Mouse (Mus musculus) stomach, postnatal 0 days (tissue): ENCODE measurements around the gene Cpped1. TPM values are rescaled to one million over a fixed set of nuclear protein-coding genes. Genes with fewer than 3 reads are reported as not detected.

Source experiments
- ATAC-seq: fragments of 200-750 bp; cut with Nextera tagmentation; 2 replicates; pipeline ENCODE4 v1.8.0; 2017; ENCODE audit not compliant: low FRiP score, low TSS enrichment
- DNase-seq: peaks from one replicate; pipeline ENCODE4 v3.0.0-alpha.2; 2016; ENCODE audit warnings: low spot score
- H3K27ac ChIP-seq: fragments of 300-500 bp; sonication (generic); replicated peaks from 2 replicates; pipeline ENCODE4 v1.5.1; 2014; ENCODE audit warnings: mild to moderate bottlenecking, control low read depth
- H3K27me3 ChIP-seq: fragments of 300-500 bp; sonication (generic); 2 replicates; pipeline ENCODE4 v1.6.1; 2014; ENCODE audit warnings: low read length; ENCODE audit not compliant: control insufficient read depth, insufficient read depth
- H3K36me3 ChIP-seq: fragments of 300-500 bp; sonication (generic); 2 replicates; pipeline ENCODE4 v1.6.1; 2014; ENCODE audit warnings: low read length, mixed read lengths; ENCODE audit not compliant: control insufficient read depth, insufficient read depth
- H3K4me1 ChIP-seq: fragments of 300-500 bp; sonication (generic); replicated peaks from 2 replicates; pipeline ENCODE4 v1.6.1; 2014; ENCODE audit warnings: antibody characterized with exemption; ENCODE audit not compliant: control insufficient read depth, insufficient read depth
- H3K4me2 ChIP-seq: fragments of 300-500 bp; sonication (generic); replicated peaks from 2 replicates; pipeline ENCODE4 v1.6.1; 2014; ENCODE audit warnings: low read depth, mild to moderate bottlenecking, control low read depth, moderate library complexity
- H3K4me3 ChIP-seq: fragments of 300-500 bp; sonication (generic); 2 replicates; pipeline ENCODE4 v1.5.1; 2014; ENCODE audit warnings: low read depth, low read length, control low read depth
- H3K9ac ChIP-seq: fragments of 300-500 bp; sonication (generic); 2 replicates; pipeline ENCODE4 v1.6.1; 2014; ENCODE audit warnings: mild to moderate bottlenecking, low read length, control low read depth, mixed read lengths
- H3K9me3 ChIP-seq: fragments of 300-500 bp; sonication (generic); 2 replicates; pipeline ENCODE4 v1.6.1; 2016; ENCODE audit warnings: low read length; ENCODE audit not compliant: control insufficient read depth
- CTCF ChIP-seq: IDR thresholded peaks from 2 replicates; pipeline ENCODE4 v1.5.1; 2016; ENCODE audit warnings: antibody characterized with exemption, low read depth, mild to moderate bottlenecking, moderate library complexity
- EP300 ChIP-seq: optimal IDR thresholded peaks from 2 replicates; pipeline ENCODE3; 2016; ENCODE audit warnings: antibody characterized with exemption
- WGBS: fragments of 180-500 bp; shearing (Covaris S2); extraction: QIAGEN DNeasy Blood & Tissue Kit; methylation state at CpG from one replicate; pipeline ENCODE4 v1.1.7; 2014; 5-methylcytosine and 5-hydroxymethylcytosine counted together
- polyA plus RNA-seq: library from polyadenylated mRNA; unstranded; fragments of >200 nt; fragmentation: Nextera tagmentation; extraction: Ambion mirVana; gene quantifications from 2 replicates; pipeline ENCODE4 v1.2.1, GENCODE M21; 2015

The Cpped1 gene
- polyA plus RNA-seq, 1 experiment from 2014 or later: 16.0 TPM

DNA sequence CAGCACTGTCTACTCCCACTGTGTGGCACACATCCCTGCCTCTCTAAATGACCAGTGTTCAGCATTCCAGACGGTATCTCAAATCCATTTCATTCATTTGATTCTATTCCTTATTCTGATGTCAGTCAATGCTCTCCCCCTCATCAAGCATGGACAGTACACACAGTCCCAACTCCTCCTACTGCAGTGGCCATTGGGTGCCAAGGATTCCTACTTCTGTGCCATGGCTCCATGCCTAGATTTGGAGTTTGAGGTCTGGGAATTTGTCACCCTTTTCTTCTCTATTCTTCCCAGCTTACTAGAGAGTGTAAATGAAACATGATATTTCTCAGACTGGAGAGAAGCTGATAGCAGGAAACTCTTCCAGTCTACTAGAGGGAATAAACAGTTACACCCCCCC is 2.3 kb downstream of the Cpped1 start:
- 88% methylated on average over 1 of the region's 1 CpGs for WGBS
- TF ChIP-seq EP300 (no peak), CTCF (no peak)
- Histone ChIP-seq H3K4me3 (no peak overlapping the region), H3K9ac (no peak overlapping the region), H3K27me3 (no peaks in the 10 kb centered on the region), H3K4me2 (no peak overlapping the region), H3K9me3 (no peaks in the 10 kb centered on the region), H3K27ac (no peak overlapping the region), H3K36me3 (no peaks in the 10 kb centered on the region; the same call in 1 of the 2 replicates), H3K4me1 (no peaks in the 10 kb centered on the region)
- ATAC-seq: no peak
- no peak for DNase-seq

DNA sequence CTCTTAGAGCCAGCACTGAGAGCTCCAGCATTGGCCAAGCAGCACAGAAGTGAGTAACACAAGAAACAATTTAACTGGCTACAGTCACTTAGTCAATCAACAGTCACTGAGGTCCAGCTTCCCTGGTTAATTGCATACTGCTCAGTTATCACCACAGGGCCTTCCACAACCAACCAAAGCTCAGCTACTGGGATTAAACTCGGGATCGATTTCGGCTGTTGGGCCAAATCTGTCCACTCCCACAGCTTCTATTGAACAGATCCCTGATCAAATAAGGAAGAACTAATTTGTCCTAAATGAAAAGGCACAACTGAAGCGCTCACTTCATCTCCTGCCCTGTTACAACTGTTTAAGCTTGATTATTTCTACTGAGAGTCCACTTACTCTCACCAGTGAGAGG is 4.0 kb downstream of the Cpped1 start:
- WGBS: 82% methylated on average over 4 of the region's 4 CpGs
- H3K9me3 ChIP-seq: no peaks in the 10 kb centered on the region
- no peak overlapping the region for H3K9ac ChIP-seq
- no peak for DNase-seq
- H3K4me1 ChIP-seq: no peaks in the 10 kb centered on the region
- no peaks in the 10 kb centered on the region; the same call in 1 of the 2 replicates for H3K36me3 ChIP-seq
- no peak overlapping the region for H3K27ac ChIP-seq
- TF ChIP-seq EP300 (no peak), CTCF (no peak)
- H3K4me2 ChIP-seq: no peak overlapping the region
- H3K27me3 ChIP-seq: no peaks in the 10 kb centered on the region
- H3K4me3 ChIP-seq: no peak overlapping the region
- no peak for ATAC-seq

DNA sequence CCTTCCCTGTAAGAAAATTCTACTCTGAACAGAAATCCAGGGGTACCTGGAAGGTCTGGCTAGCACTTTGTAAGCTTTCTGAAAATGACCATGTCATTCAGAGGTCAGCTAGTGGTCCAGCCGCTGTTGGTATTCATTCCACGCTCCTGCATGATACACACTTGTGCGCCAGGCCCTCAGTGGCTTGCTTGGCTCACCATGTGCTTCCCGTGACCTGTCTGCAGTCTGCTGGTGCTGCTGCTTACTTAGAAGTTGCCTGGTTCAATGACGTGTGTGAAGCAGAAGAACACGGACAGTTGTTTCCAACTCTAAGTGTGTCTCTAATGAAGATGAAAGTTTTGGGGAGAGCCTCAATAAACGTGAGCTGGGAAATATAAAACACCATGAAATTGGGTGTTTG is 7.2 kb downstream of the Cpped1 start:
- Histone ChIP-seq H3K36me3 (no peaks in the 10 kb centered on the region; the same call in 1 of the 2 replicates), H3K27me3 (no peaks in the 10 kb centered on the region), H3K4me3 (no peak overlapping the region), H3K9me3 (no peaks in the 10 kb centered on the region), H3K4me2 (no peak overlapping the region), H3K9ac (no peak overlapping the region), H3K27ac (no peak overlapping the region), H3K4me1 (no peaks in the 10 kb centered on the region)
- TF ChIP-seq CTCF: no peak
- DNase-seq (no peak), ATAC-seq (no peak)
- WGBS: 86% methylated on average over 7 of the region's 7 CpGs

DNA sequence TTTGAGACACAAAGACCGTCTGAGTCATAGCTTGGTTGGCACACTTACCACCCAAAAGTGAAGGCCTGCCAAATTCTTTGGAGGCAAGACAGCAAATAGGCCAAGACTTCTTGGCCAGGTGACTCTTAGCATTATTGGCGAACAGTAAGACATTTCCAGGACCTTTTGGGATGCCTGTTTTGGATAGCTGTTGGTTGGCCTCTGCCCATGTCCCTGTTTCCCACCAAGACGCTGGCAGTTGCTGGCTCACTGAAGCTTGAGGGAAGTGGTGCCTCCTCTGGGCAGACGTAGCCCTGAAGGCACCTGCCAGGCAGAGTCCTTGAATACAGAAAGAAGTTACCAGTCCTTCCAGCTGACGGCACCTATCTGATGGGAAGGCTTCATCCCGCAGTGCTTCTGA is 8.9 kb downstream of the Cpped1 start:
- no peak for ATAC-seq
- TF ChIP-seq CTCF: no peak
- TF ChIP-seq EP300: no peak

DNA sequence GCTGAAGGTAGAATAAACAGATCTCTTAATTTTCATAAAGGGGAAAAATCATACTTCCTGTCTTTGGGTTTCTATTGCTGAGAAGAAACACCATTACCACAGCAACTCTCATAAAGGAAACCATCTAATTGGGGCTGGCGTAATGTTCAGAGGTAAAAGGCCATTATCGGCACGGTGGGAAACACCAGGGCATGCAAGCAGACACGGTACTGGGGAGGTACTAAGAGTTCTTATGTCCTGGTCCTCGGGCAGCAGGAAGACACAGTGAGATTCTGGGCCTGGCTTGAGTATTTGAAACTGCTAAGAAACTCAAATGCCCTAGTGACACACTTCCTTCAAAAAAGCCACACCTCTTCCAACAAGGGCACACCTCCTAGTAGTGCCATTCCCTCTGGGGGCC is 12.8 kb downstream of the Cpped1 start:
- H3K27me3 ChIP-seq: no peaks in the 10 kb centered on the region
- H3K4me3 ChIP-seq: no peak overlapping the region
- H3K27ac ChIP-seq: no peak overlapping the region
- H3K9ac ChIP-seq: no peak overlapping the region
- DNase-seq: no peak
- no peak overlapping the region for H3K4me2 ChIP-seq
- no peaks in the 10 kb centered on the region for H3K4me1 ChIP-seq
- no peak for TF ChIP-seq CTCF
- TF ChIP-seq EP300: no peak
- WGBS: 84% methylated on average over 5 of the region's 5 CpGs
- no peaks in the 10 kb centered on the region for H3K36me3 ChIP-seq
- no peaks in the 10 kb centered on the region for H3K9me3 ChIP-seq
- ATAC-seq: no peak

More for the DNA sequence above, 8.9 kb downstream of the Cpped1 start:
- no peak for DNase-seq
- Histone ChIP-seq H3K27ac (no peak overlapping the region), H3K27me3 (no peaks in the 10 kb centered on the region), H3K4me1 (no peaks in the 10 kb centered on the region), H3K4me2 (no peak overlapping the region), H3K4me3 (no peak overlapping the region), H3K36me3 (no peaks in the 10 kb centered on the region), H3K9ac (no peak overlapping the region), H3K9me3 (no peaks in the 10 kb centered on the region)
- WGBS: 88% methylated on average over 6 of the region's 6 CpGs

DNA sequence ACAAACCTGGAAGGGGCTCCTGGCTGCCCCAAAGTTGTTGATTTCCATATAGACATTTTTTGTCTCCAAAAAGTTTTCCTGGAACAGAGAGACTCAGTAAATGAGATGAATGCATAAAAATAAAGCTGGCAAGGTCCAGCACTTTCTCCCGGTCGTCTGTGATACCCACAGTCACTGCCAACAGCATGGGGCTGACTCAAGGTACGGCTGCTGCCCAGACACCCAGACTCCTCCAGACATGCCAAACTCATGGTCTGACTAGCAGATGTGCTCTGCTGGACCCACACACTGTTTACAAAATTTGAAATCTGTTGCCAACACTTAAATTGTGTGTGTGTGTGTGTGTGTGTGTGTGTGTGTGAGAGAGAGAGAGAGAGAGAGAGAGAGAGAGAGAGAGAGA is 14.4 kb downstream of the Cpped1 start:
- TF ChIP-seq EP300 (no peak), CTCF (no peak)
- Histone ChIP-seq H3K36me3 (no peaks in the 10 kb centered on the region), H3K27ac (no peak overlapping the region), H3K4me3 (no peak overlapping the region), H3K27me3 (no peaks in the 10 kb centered on the region), H3K4me2 (no peak overlapping the region), H3K9me3 (no peaks in the 10 kb centered on the region), H3K4me1 (no peaks in the 10 kb centered on the region), H3K9ac (no peak overlapping the region)
- DNase-seq: no peak
- ATAC-seq: no peak
- WGBS: 67% methylated on average over 3 of the region's 3 CpGs
